Mouse (Mus musculus): ENCODE data around the gene Wnt7a.

- TF ChIP-seq CTCF (conservative IDR thresholded peaks at IDR 0.05; ENCODE audit: insufficient read depth, insufficient read length, low read depth, low read length) (peak; percentile 90), POLR2A (IDR thresholded peaks at IDR 0.05; ENCODE audit: low read depth, low read length) (no peak)
Measured at GRCm38 (mm10) chr6:91411369-91411981, 312 bp upstream of the Wnt7a start.

All from kidney, adult 2 months (tissue).